Mouse (Mus musculus) heart, postnatal 0 days (tissue): ENCODE data around the gene Patj. TPM values are rescaled to one million over a fixed set of nuclear protein-coding genes. Genes with fewer than 3 reads are reported as not detected.
A peak's percentile ranks its signal among the peaks of the same experiment; 100 is the strongest.

Source experiments
- ATAC-seq: fragments of 200-750 bp; cut with Nextera tagmentation; 2 replicates; pipeline ENCODE4 v1.8.0; 2017; ENCODE audit warnings: low read depth, moderate number of reproducible peaks, moderate library complexity; ENCODE audit not compliant: insufficient read depth
- DNase-seq: peaks from one replicate; pipeline ENCODE4 v3.0.0-alpha.2; 2016; ENCODE audit warnings: low spot score
- H3K27ac ChIP-seq: fragments of 300-500 bp; sonication (generic); 2 replicates; pipeline ENCODE4 v1.5.1; 2014; ENCODE audit warnings: low read depth, mild to moderate bottlenecking
- H3K27me3 ChIP-seq: fragments of 300-500 bp; sonication (generic); 2 replicates; pipeline ENCODE4 v1.6.1; 2014; ENCODE audit warnings: low read length, mixed read lengths; ENCODE audit not compliant: control insufficient read depth, insufficient read depth
- H3K36me3 ChIP-seq: fragments of 300-500 bp; sonication (generic); replicated peaks from 2 replicates; pipeline ENCODE4 v1.6.1; 2014; ENCODE audit warnings: low read length, mixed read lengths; ENCODE audit not compliant: control insufficient read depth, insufficient read depth
- H3K4me1 ChIP-seq: fragments of 300-500 bp; sonication (generic); 2 replicates; pipeline ENCODE4 v1.6.1; 2014; ENCODE audit warnings: antibody characterized with exemption; ENCODE audit not compliant: control insufficient read depth, insufficient read depth
- H3K4me2 ChIP-seq: fragments of 300-500 bp; sonication (generic); 2 replicates; pipeline ENCODE4 v1.6.1; 2014; ENCODE audit warnings: low read depth, mild to moderate bottlenecking, low read length, moderate library complexity
- H3K4me3 ChIP-seq: fragments of 300-500 bp; sonication (generic); 2 replicates; pipeline ENCODE4 v1.5.1; 2014; ENCODE audit warnings: low read depth, low read length
- H3K9ac ChIP-seq: fragments of 300-500 bp; sonication (generic); replicated peaks from 2 replicates; pipeline ENCODE4 v1.6.1; 2014; ENCODE audit warnings: low read depth, low read length, mixed read lengths
- H3K9me3 ChIP-seq: fragments of 300-500 bp; sonication (generic); replicated peaks from 2 replicates; pipeline ENCODE4 v1.6.1; 2016; ENCODE audit warnings: low read length; ENCODE audit not compliant: control insufficient read depth
- CTCF ChIP-seq: IDR thresholded peaks from 2 replicates; pipeline ENCODE4 v1.5.1; 2016; ENCODE audit warnings: antibody characterized with exemption, control low read depth, low read depth
- EP300 ChIP-seq: IDR thresholded peaks from 2 replicates; pipeline ENCODE4 v1.6.1; 2016; ENCODE audit warnings: antibody characterized with exemption, low read depth
- WGBS: fragments of 180-500 bp; shearing (Covaris S2); extraction: QIAGEN DNeasy Blood & Tissue Kit; methylation state at CpG from one replicate; pipeline ENCODE4 v1.1.7; 2014; 5-methylcytosine and 5-hydroxymethylcytosine counted together
- polyA plus RNA-seq: library from polyadenylated mRNA; unstranded; fragments of >200 nt; fragmentation: Nextera tagmentation; extraction: Ambion mirVana; gene quantifications from 2 replicates; pipeline ENCODE4 v1.2.1, GENCODE M21; 2015
- total RNA-seq: library from RNA; depleted of rRNA; stranded (reverse); fragments of >200 nt; gene quantifications from 2 replicates; pipeline ENCODE4 v1.2.3, GENCODE M21; 2014; ENCODE audit warnings: low replicate concordance

Patj gene
- total and polyA plus RNA-seq, 2 experiments from 2014 or later, result 5.2 to 1,302 TPM

DNA sequence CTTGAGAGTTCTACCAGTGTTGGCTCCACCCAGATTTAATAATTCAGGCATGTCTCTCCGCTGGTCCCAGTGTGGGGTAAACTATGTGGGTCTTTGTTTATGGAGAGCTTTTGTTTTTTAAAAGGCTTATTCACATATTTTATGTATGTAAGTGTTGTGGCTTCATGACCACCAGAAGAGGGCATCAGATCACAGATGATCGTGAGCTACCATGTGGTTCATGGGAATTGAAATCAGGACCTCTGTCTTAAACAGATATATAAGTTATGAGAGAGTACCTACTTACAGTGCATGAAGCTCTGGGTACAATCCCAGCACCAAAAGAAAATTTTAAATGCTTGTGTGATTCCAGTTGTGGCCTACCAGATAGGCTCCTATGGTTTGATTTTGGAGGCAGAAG lies 344.2 kb downstream of the Patj start:
- DNase-seq (peak; percentile 55), ATAC-seq (no peak)
- 37% methylated on average over 2 of the region's 2 CpGs for WGBS
- Histone ChIP-seq H3K4me3 (no peak overlapping the region), H3K9me3 (no peaks in the 10 kb centered on the region), H3K9ac (no peak overlapping the region), H3K36me3 (no peaks in the 10 kb centered on the region), H3K27me3 (no peaks in the 10 kb centered on the region), H3K4me2 (no peak overlapping the region), H3K4me1 (no peaks in the 10 kb centered on the region), H3K27ac (no peak overlapping the region)
- TF ChIP-seq CTCF, result peak; percentile 67
- TF ChIP-seq EP300, result no peak

DNA sequence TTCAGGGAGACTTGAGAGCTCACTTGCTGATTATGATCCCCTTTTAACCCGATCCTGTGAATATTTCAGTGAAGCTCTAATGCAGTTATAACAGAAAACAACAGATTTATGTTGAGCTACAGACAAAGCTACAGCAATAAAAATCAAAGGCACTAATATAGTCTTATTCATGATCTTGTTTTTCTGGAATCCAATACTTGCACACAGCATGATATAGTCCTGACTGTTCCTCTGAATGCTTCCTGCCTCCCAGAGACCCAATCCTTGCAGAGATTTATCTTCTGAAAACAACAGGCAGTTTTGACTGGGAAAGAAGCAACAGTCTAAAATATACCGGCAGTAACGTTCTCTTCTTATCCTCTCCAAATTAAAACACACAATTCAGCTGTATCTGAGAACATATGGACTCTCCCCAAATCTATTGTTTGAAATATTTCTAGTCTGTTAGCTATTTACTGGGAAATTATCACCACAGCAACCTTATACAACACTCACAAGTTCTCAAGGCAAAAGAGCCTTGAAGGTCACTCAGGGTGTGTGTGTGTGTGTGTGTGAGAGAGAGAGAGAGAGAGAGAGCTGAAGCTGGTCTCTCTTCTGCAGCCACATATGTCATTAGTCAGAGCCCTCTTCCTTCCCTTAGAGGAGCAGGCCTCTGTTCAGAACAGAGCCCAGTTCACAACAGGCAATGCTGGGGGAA lies 347.8 kb downstream of the Patj start:
- no peak for ATAC-seq
- 50% methylated on average over 3 of the region's 3 CpGs for WGBS
- no peaks in the 10 kb centered on the region for H3K36me3 ChIP-seq
- H3K4me3 ChIP-seq, result no peak overlapping the region
- no peak overlapping the region for H3K27ac ChIP-seq
- H3K9ac ChIP-seq, result no peak overlapping the region
- H3K9me3 ChIP-seq, result no peaks in the 10 kb centered on the region
- TF ChIP-seq CTCF, result no peak
- no peak for TF ChIP-seq EP300
- H3K4me1 ChIP-seq, result no peaks in the 10 kb centered on the region
- no peak overlapping the region for H3K4me2 ChIP-seq
- DNase-seq, result no peak
- no peaks in the 10 kb centered on the region for H3K27me3 ChIP-seq

DNA sequence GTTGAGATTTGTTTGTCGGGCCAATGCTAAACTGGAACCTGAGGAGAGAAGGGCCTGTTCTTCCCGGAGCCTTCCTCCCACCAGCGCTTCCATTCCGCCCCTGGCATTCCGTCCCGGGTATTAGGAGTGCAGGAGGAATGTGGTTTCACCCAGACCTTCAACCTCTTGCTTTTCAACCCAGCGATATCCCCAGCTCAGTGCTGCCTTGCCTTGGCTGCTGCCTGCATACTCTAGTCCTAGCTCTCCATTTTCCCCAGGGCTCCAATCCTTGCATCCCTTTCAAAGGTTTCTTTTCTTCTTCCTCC lies 348.3 kb downstream of the Patj start:
- H3K9ac ChIP-seq, result no peak overlapping the region
- H3K4me1 ChIP-seq, result no peaks in the 10 kb centered on the region
- no peaks in the 10 kb centered on the region for H3K36me3 ChIP-seq
- 23% methylated on average over 7 of the region's 7 CpGs for WGBS
- H3K27ac ChIP-seq, result no peak overlapping the region
- no peak overlapping the region for H3K4me3 ChIP-seq
- no peaks in the 10 kb centered on the region for H3K27me3 ChIP-seq
- no peak for DNase-seq
- no peak; the same call in 1 of the 2 replicates for ATAC-seq
- TF ChIP-seq EP300 (no peak), CTCF (no peak)
- no peak overlapping the region for H3K4me2 ChIP-seq
- no peaks in the 10 kb centered on the region for H3K9me3 ChIP-seq

DNA sequence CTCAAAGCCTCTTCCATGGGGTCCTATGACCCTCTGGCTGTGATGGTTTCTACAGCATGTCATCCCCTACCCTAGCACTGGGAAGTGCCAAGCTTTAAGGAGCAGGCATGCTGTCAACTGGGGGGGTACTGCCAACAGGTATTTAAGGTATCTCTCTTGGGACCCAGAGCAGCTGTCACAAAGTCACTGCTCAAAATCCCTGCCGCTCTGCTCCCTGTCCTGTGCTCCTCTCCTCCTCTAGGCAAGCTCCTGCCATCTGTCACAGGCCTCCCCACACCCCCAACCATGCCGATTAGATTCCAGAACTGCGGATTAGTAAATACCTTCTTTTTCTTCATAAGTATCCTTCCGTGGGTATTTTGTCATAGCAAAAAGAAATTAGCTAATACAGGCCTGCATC lies 358.9 kb downstream of the Patj start:
- Histone ChIP-seq H3K36me3 (no peaks in the 10 kb centered on the region), H3K4me3 (no peak overlapping the region), H3K9ac (no peak overlapping the region), H3K27ac (no peak overlapping the region), H3K27me3 (no peaks in the 10 kb centered on the region), H3K9me3 (no peaks in the 10 kb centered on the region), H3K4me2 (no peak overlapping the region), H3K4me1 (no peaks in the 10 kb centered on the region)
- WGBS, result 84% methylated on average over 4 of the region's 4 CpGs
- DNase-seq, result no peak
- no peak for ATAC-seq
- TF ChIP-seq CTCF (no peak), EP300 (no peak)

DNA sequence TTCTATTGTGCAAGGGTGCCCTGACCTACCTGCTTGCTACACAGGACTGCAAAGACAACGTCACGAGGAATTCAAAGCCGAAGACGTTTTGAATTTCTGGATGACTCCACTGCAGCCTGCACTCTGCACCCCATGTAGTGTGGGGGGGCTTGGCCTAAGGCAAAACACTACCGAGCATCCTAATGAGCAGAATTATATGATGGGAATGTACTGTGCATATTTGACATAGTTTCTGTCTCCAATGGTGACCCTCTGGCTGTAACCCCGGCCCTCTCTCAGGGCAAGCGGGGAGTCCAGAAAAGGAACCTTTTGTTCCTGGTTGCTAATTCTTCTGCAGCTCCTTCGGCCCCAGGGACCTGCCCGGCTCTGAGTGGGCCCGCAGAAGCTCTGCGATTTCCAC lies 360.6 kb downstream of the Patj start:
- Histone ChIP-seq H3K9ac (no peak overlapping the region), H3K4me2 (no peak overlapping the region), H3K27me3 (no peaks in the 10 kb centered on the region), H3K4me3 (no peak overlapping the region), H3K4me1 (no peaks in the 10 kb centered on the region), H3K27ac (no peak overlapping the region), H3K9me3 (no peaks in the 10 kb centered on the region), H3K36me3 (no peaks in the 10 kb centered on the region)
- no peak for DNase-seq
- ATAC-seq, result no peak
- no peak for TF ChIP-seq CTCF
- no peak for TF ChIP-seq EP300
- 63% methylated on average over 11 of the region's 11 CpGs for WGBS

DNA sequence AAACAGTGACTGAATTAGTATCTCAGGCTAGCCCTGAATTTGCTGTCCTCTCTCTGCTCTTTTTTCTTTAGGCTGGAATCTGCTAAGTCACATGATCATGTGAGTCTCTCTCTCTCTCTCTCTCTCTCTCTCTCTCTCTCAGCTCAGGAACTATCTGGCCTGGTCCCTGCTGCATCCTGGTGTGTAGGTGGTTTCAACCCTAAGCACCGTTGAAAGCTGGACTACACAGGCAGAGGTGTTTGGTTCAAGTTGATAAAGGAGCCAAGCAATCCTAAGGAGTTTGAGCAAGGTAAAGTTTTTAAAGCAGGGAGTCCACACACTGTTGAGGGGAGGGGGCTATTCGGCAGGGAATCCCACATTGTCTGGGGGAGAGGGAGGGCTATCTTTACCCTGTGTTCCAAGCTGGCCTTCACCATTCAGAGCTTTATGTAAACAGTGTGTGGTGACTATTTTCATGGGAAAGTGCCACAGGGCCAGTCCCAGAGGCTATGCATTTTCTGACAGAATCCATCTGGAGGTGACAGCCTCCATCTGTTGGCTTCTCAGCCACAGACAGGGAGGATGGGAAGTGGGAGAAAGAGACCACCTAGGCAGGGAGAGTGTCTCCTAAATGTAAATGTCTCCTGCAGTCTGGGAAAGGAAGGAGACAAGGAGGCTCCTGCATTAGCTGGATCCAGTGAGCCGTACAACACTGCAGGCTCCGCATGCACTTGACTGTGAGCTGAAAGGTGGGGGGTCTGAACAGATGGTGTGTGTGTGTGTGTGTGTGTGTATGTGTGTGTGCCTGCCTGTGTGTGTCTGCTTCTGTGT lies 362.6 kb downstream of the Patj start:
- Histone ChIP-seq H3K9me3 (no peaks in the 10 kb centered on the region), H3K4me3 (no peak overlapping the region), H3K27ac (no peak overlapping the region), H3K36me3 (no peaks in the 10 kb centered on the region), H3K4me2 (no peak overlapping the region), H3K9ac (no peak overlapping the region), H3K27me3 (no peaks in the 10 kb centered on the region), H3K4me1 (no peaks in the 10 kb centered on the region)
- ATAC-seq, result peak; percentile 53
- TF ChIP-seq CTCF (no peak), EP300 (no peak)
- no peak for DNase-seq
- 54% methylated on average over 4 of the region's 4 CpGs for WGBS
